Mouse (Mus musculus) myocyte (in vitro differentiated cells): ENCODE results near the gene Reps2.

ENCODE experiments used
- E2F4 ChIP-seq: IDR thresholded peaks from one replicate; pipeline ENCODE4 v1.6.1; 2011; ENCODE audit warnings: mild to moderate bottlenecking, control low read depth, moderate library complexity; ENCODE audit not compliant: insufficient read depth
- MAX ChIP-seq: IDR thresholded peaks from one replicate; pipeline ENCODE4 v1.6.1; 2011; ENCODE audit warnings: low read depth, mild to moderate bottlenecking, control low read depth
- MYOD1 ChIP-seq, 3 experiments: IDR thresholded peaks; one replicate each; pipeline ENCODE4 v1.6.1; 2011; ENCODE audit warnings: control low read depth in 2 of 3, low read depth in 2 of 3, mild to moderate bottlenecking in 2 of 3, moderate library complexity in 1 of 3; ENCODE audit not compliant: insufficient read length in 2 of 3, control insufficient read depth in 1 of 3
- MYOG ChIP-seq, 3 experiments: IDR thresholded peaks; one replicate each; pipeline ENCODE4 v1.6.1; 2011; ENCODE audit warnings: control low read depth in 2 of 3, low read depth in 2 of 3, mild to moderate bottlenecking in 2 of 3; ENCODE audit not compliant: insufficient read length in 2 of 3, control insufficient read depth in 1 of 3, insufficient read depth in 1 of 3
- POLR2A ChIP-seq: IDR thresholded peaks from one replicate; pipeline ENCODE4 v1.6.1; 2011; ENCODE audit warnings: low read depth, mild to moderate bottlenecking, control low read depth, moderate library complexity; ENCODE audit not compliant: insufficient read length
- POLR2AphosphoS2 ChIP-seq: IDR thresholded peaks from one replicate; pipeline ENCODE4 v1.6.1; 2011; ENCODE audit warnings: low read depth, control low read depth; ENCODE audit not compliant: insufficient read length
- TCF12 ChIP-seq: IDR thresholded peaks from one replicate; pipeline ENCODE4 v1.6.1; 2011; ENCODE audit warnings: mild to moderate bottlenecking, control low read depth; ENCODE audit not compliant: poor library complexity, insufficient read depth, severe bottlenecking
- TCF3 ChIP-seq: IDR thresholded peaks from one replicate; pipeline ENCODE4 v1.6.1; 2011; ENCODE audit warnings: low read depth, control low read depth; ENCODE audit not compliant: insufficient read length
- USF1 ChIP-seq: IDR thresholded peaks from one replicate; pipeline ENCODE4 v1.6.1; 2011; ENCODE audit warnings: low read depth, mild to moderate bottlenecking, control low read depth, moderate library complexity

DNA sequence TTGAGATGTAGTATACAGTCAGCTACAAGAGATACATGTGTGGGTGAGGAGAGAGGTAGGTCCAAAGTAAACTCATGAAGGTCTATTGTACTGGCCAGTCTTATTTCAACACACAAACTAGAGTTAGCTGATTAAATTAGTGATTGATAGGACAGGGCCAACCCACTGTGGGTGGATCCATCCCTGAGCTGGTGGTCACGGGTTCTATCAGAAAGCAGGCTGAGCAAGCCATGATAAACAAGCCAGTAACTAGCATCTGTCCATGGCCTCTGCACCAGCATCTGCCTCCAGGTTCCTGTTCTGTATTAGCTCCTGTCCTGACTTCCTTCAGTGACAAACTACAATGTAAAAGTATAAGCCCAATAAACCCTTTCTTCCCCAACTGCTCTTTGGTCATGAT lies 200.1 kb downstream of the Reps2 start:
- TF ChIP-seq POLR2A (no peak), POLR2AphosphoS2 (no peak), TCF3 (no peak), TCF12 (no peak), MAX (no peak), MYOD1 (IDR thresholded peaks at IDR 0.05; ENCODE audit: control insufficient read depth in 1 of 3, insufficient read length in 2 of 3, low read depth in 2 of 3) (no peak), E2F4 (no peak), USF1 (no peak), MYOG (IDR thresholded peaks at IDR 0.05; ENCODE audit: control insufficient read depth in 1 of 3, insufficient read depth in 1 of 3, insufficient read length in 2 of 3, low read depth in 2 of 3) (no peak)
